Mouse (Mus musculus) bone marrow, adult 2 months (tissue): ENCODE results near the gene Serpinb13. TPM values are rescaled to one million over a fixed set of nuclear protein-coding genes. Genes with fewer than 3 reads are reported as not detected.

Source experiments
- H3K27ac ChIP-seq: fragments of 200-500 bp; 2 replicates; pipeline ENCODE4 v1.5.1; 2012; ENCODE audit warnings: low read depth, mild to moderate bottlenecking, control low read depth, inconsistent platforms, low read length; ENCODE audit not compliant: control insufficient read depth, poor library complexity, insufficient read depth
- H3K4me1 ChIP-seq: fragments of 200-500 bp; 2 replicates; pipeline ENCODE4 v1.6.1; 2011; ENCODE audit warnings: low read length; ENCODE audit not compliant: control insufficient read depth, insufficient read depth
- H3K4me3 ChIP-seq: fragments of 200-500 bp; replicated peaks from 2 replicates; pipeline ENCODE3; 2011; ENCODE audit warnings: mild to moderate bottlenecking, low read depth, low read length, control low read depth; ENCODE audit not compliant: control insufficient read depth
- CTCF ChIP-seq: fragments of 200-500 bp; IDR thresholded peaks from 2 replicates; pipeline ENCODE4 v1.5.1; 2011; ENCODE audit warnings: low read length, control low read depth; ENCODE audit not compliant: control insufficient read depth, insufficient read depth
- POLR2A ChIP-seq: fragments of 200-500 bp; IDR thresholded peaks from 2 replicates; pipeline ENCODE4 v1.6.1; 2011; ENCODE audit warnings: low read depth, mild to moderate bottlenecking, control low read depth, low read length, borderline replicate concordance; ENCODE audit not compliant: control insufficient read depth
- WGBS: fragments of 180-500 bp; shearing (Covaris S2); methylation state at CpG from one replicate; pipeline ENCODE4 v1.1.7; 2018; 5-methylcytosine and 5-hydroxymethylcytosine counted together
- polyA plus RNA-seq: library from polyadenylated mRNA; stranded (reverse); fragments of >200 nt; gene quantifications from 2 replicates; pipeline ENCODE4 v1.2.4, GENCODE M21; 2011; ENCODE audit warnings: low replicate concordance; ENCODE audit not compliant: missing spikeins, insufficient read depth, insufficient read length

Gene Serpinb13
- not detected in 2 replicates for polyA plus RNA-seq

GRCm38 (mm10) chr1:106980684-106981083, at the start of gene Serpinb13:
TSS of gene Serpinb13 (plus strand) at chr1:106980984.
- Histone ChIP-seq H3K4me1 (no peaks in the 10 kb centered on the region), H3K27ac (no peak within 1 kb of the TSS), H3K4me3 (no peak within 1 kb of the TSS)
- TF ChIP-seq POLR2A (no peak), CTCF (no peak)

- no peak for TF ChIP-seq CTCF
- TF ChIP-seq POLR2A: no peak
- no peaks in the 10 kb centered on the region; the same call in 1 of the 2 replicates for H3K4me1 ChIP-seq
- H3K27ac ChIP-seq: no peak overlapping the region
- WGBS: 7% methylated on average over 4 of the region's 4 CpGs
- no peak overlapping the region for H3K4me3 ChIP-seq
Observed at GRCm38 (mm10) chr1:106931954-106932353, 48.8 kb upstream of the Serpinb13 start.

GRCm38 (mm10) chr1:106933658-106934057, 47.1 kb upstream of the Serpinb13 start:
- no peak overlapping the region for H3K27ac ChIP-seq
- no peaks in the 10 kb centered on the region; the same call in 1 of the 2 replicates for H3K4me1 ChIP-seq
- TF ChIP-seq POLR2A (no peak), CTCF (no peak)
- H3K4me3 ChIP-seq: no peak overlapping the region

GRCm38 (mm10) chr1:106934265-106934664, 46.5 kb upstream of the Serpinb13 start, which contains the start of gene Serpinb12:
TSS of gene Serpinb12 (plus strand) at chr1:106934449.
- no peak for TF ChIP-seq POLR2A
- TF ChIP-seq CTCF: no peak
- no peak within 1 kb of the TSS for H3K27ac ChIP-seq
- H3K4me1 ChIP-seq: no peaks in the 10 kb centered on the region; the same call in 1 of the 2 replicates
- no peak within 1 kb of the TSS for H3K4me3 ChIP-seq
- 67% methylated on average over 6 of the region's 6 CpGs for WGBS

GRCm38 (mm10) chr1:106947217-106947616, 33.6 kb upstream of the Serpinb13 start:
- Histone ChIP-seq H3K27ac (no peak overlapping the region), H3K4me1 (no peaks in the 10 kb centered on the region), H3K4me3 (no peak overlapping the region)
- TF ChIP-seq POLR2A (no peak), CTCF (no peak)
- WGBS: 25% methylated on average over 1 of the region's 1 CpGs

- no peaks in the 10 kb centered on the region; the same call in 1 of the 2 replicates for H3K4me1 ChIP-seq
- H3K27ac ChIP-seq: no peak overlapping the region
- TF ChIP-seq CTCF (no peak), POLR2A (no peak)
- 61% methylated on average over 3 of the region's 3 CpGs for WGBS
- H3K4me3 ChIP-seq: no peak overlapping the region
Observed at GRCm38 (mm10) chr1:106959981-106960380, 20.8 kb upstream of the Serpinb13 start.

- H3K4me1 ChIP-seq: no peaks in the 10 kb centered on the region; the same call in 1 of the 2 replicates
- H3K4me3 ChIP-seq: no peak overlapping the region
- WGBS: 6% methylated on average over 3 of the region's 3 CpGs
- no peak overlapping the region for H3K27ac ChIP-seq
- TF ChIP-seq CTCF (peak; percentile 52), POLR2A (no peak)
Observed at GRCm38 (mm10) chr1:106961023-106961422, 19.8 kb upstream of the Serpinb13 start.

GRCm38 (mm10) chr1:106983092-106983491, 2.3 kb downstream of the Serpinb13 start:
- H3K27ac ChIP-seq: no peak overlapping the region
- no peak for TF ChIP-seq POLR2A
- TF ChIP-seq CTCF: no peak
- H3K4me1 ChIP-seq: no peaks in the 10 kb centered on the region
- H3K4me3 ChIP-seq: no peak overlapping the region
- WGBS: 55% methylated on average over 1 of the region's 1 CpGs

- H3K4me1 ChIP-seq: no peaks in the 10 kb centered on the region
- TF ChIP-seq CTCF (no peak), POLR2A (no peak)
- H3K27ac ChIP-seq: no peak overlapping the region
- no peak overlapping the region for H3K4me3 ChIP-seq
- 14% methylated on average over 2 of the region's 2 CpGs for WGBS
Observed at GRCm38 (mm10) chr1:106983865-106984264, 3.1 kb downstream of the Serpinb13 start.
